Mouse (Mus musculus) heart, adult 2 months (tissue): ENCODE results near the gene F2r.

Experiments used
- CTCF ChIP-seq: fragments of 200-600 bp; IDR thresholded peaks from 2 replicates; pipeline ENCODE4 v1.8.1; 2022; ENCODE audit warnings: antibody characterized with exemption, mild to moderate bottlenecking, moderate library complexity
- POLR2A ChIP-seq: fragments of 200-500 bp; IDR thresholded peaks from 2 replicates; pipeline ENCODE4 v1.6.1; 2011; ENCODE audit warnings: mild to moderate bottlenecking, low read depth, low read length, control low read depth; ENCODE audit not compliant: insufficient read depth

- TF ChIP-seq CTCF: no peak
- no peak for TF ChIP-seq POLR2A
These were observed 8.4 kb upstream of the F2r start for GRCm38 (mm10) chr13:95626696-95627095.
